Mouse (Mus musculus) right cerebral cortex, postnatal 36 days (tissue): ENCODE results near the gene Gm20431.

Experiments
- DNase-seq, 2 experiments: peaks; one replicate each; pipeline ENCODE4 v3.0.0; 2022; ENCODE audit warnings: low spot score in 2 of 2, mixed read lengths in 1 of 2

Gm20431 gene

GRCm38 (mm10) chr2:167688498-167689451, 27.5 kb upstream of the Gm20431 start, which contains the start of gene Cebpb:
Gene Cebpb (plus strand): TSS chr2:167688915.
- peak; percentile 53 to 56 for DNase-seq

GRCm38 (mm10) chr2:167688126-167688497, 26.8 kb upstream of the Gm20431 start:
- no peak for DNase-seq

GRCm38 (mm10) chr2:167687651-167688101, 26.4 kb upstream of the Gm20431 start:
- DNase-seq: no peak

GRCm38 (mm10) chr2:167687250-167687586, 25.9 kb upstream of the Gm20431 start:
- DNase-seq: no peak

- no peak for DNase-seq
These were observed 25.3 kb upstream of the Gm20431 start for GRCm38 (mm10) chr2:167686382-167687249.

- no peak for DNase-seq
These were observed 24.6 kb upstream of the Gm20431 start for GRCm38 (mm10) chr2:167685865-167686264.

- DNase-seq: peak; percentile 92 to 97
These were observed 23.8 kb upstream of the Gm20431 start for GRCm38 (mm10) chr2:167685137-167685536.

- no peak for DNase-seq
These were observed 22.4 kb upstream of the Gm20431 start for GRCm38 (mm10) chr2:167683721-167684120.

GRCm38 (mm10) chr2:167680657-167681056, 19.4 kb upstream of the Gm20431 start:
- DNase-seq: no peak

GRCm38 (mm10) chr2:167679902-167680430, 18.7 kb upstream of the Gm20431 start:
- DNase-seq: no peak

- DNase-seq: no peak
These were observed 17.3 kb upstream of the Gm20431 start for GRCm38 (mm10) chr2:167678600-167678999.

- DNase-seq: no peak
These were observed 14.0 kb upstream of the Gm20431 start for GRCm38 (mm10) chr2:167675120-167675909.

- DNase-seq: no peak
These were observed 11.0 kb upstream of the Gm20431 start for GRCm38 (mm10) chr2:167672212-167672685.

GRCm38 (mm10) chr2:167671101-167671633, 9.9 kb upstream of the Gm20431 start:
- no peak for DNase-seq

- DNase-seq: no peak
These were observed 8.1 kb upstream of the Gm20431 start for GRCm38 (mm10) chr2:167669398-167669797.

GRCm38 (mm10) chr2:167668426-167668825, 7.1 kb upstream of the Gm20431 start:
- no peak for DNase-seq

GRCm38 (mm10) chr2:167665972-167666713, 4.8 kb upstream of the Gm20431 start:
- DNase-seq: no peak

GRCm38 (mm10) chr2:167662713-167663112, 1.4 kb upstream of the Gm20431 start:
- no peak for DNase-seq

GRCm38 (mm10) chr2:167660611-167660971, 705 bp downstream of the Gm20431 start:
- DNase-seq: no peak
